Mouse (Mus musculus) spleen, adult 2 months (tissue): ENCODE data around the gene Abcc3.

Source experiments
- CTCF ChIP-seq: fragments of 200-500 bp; IDR thresholded peaks from 2 replicates; pipeline ENCODE4 v1.5.1; 2011; ENCODE audit warnings: mild to moderate bottlenecking, inconsistent platforms; ENCODE audit not compliant: insufficient read depth, insufficient read length, insufficient replicate concordance; ENCODE audit errors: extremely low read depth
- POLR2A ChIP-seq: fragments of 200-500 bp; IDR thresholded peaks from 2 replicates; pipeline ENCODE4 v1.6.1; 2011; ENCODE audit warnings: low read depth, low read length, inconsistent platforms

- TF ChIP-seq POLR2A (no peak), CTCF (no peak)
Measured at GRCm38 (mm10) chr11:94317515-94317914, 75.3 kb downstream of the Abcc3 start.
